Mouse (Mus musculus) embryonic fibroblast, embryonic 13.5 days (primary cell): ENCODE data around the gene Plg.

Source experiments
- CTCF ChIP-seq: IDR thresholded peaks from 2 replicates; pipeline ENCODE4 v1.5.1; 2011; ENCODE audit warnings: mild to moderate bottlenecking, control low read depth, low read length, moderate library complexity, borderline replicate concordance; ENCODE audit not compliant: insufficient read depth
- POLR2A ChIP-seq: IDR thresholded peaks from 2 replicates; pipeline ENCODE4 v1.6.1; 2011; ENCODE audit warnings: low read depth, mild to moderate bottlenecking, control low read depth, low read length, moderate library complexity

DNA sequence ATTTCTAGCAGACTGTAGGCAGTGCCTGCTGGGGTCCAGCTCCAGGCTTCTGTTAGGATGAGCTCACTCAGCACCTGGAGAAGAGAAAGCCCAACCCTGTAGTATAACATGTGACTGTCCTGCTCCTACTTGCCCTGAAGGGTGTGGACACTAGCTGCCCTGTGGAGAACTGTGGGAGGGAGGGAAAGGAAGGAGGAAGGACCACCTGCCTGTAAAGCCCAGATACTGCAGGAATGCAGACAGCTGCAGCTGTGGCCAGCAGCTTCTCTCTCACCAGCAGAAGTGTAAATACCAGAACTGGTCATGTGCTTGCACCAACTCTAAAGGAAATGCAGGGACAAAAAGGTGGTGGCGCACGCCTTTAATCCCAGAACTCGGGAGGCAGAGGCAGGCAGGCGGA lies 8.1 kb upstream of the Plg start:
- TF ChIP-seq CTCF (no peak), POLR2A (no peak)
